Mouse (Mus musculus) liver, embryonic 13.5 days (tissue): ENCODE measurements at regions not wholly inside any gene's neighbourhood (a gene's known extent, or its start where the extent isn't known, plus 50 kb on each side); places are given as distances from the start of the nearest gene placed in this dataset.

ENCODE experiments used
- ATAC-seq: fragments of 200-750 bp; cut with Nextera tagmentation; 2 replicates; pipeline ENCODE4 v1.8.0; 2017; ENCODE audit warnings: low read depth, mild to moderate bottlenecking, moderate number of reproducible peaks, moderate library complexity
- DNase-seq: peaks from one replicate; pipeline ENCODE4 v3.0.0; 2022
- H3K27ac ChIP-seq: fragments of 300-500 bp; sonication (generic); 2 replicates; pipeline ENCODE4 v1.5.1; 2015; ENCODE audit warnings: moderate library complexity, mild to moderate bottlenecking, inconsistent platforms
- H3K27me3 ChIP-seq: fragments of 300-500 bp; sonication (generic); 2 replicates; pipeline ENCODE4 v1.6.1; 2015; ENCODE audit warnings: mild to moderate bottlenecking, inconsistent platforms
- H3K36me3 ChIP-seq: fragments of 300-500 bp; sonication (generic); 2 replicates; pipeline ENCODE4 v1.6.1; 2015; ENCODE audit warnings: mild to moderate bottlenecking, inconsistent platforms
- H3K4me1 ChIP-seq: fragments of 300-500 bp; sonication (generic); replicated peaks from 2 replicates; pipeline ENCODE4 v1.6.1; 2015; ENCODE audit warnings: inconsistent platforms
- H3K4me2 ChIP-seq: fragments of 300-500 bp; sonication (generic); 2 replicates; pipeline ENCODE4 v1.6.1; 2015; ENCODE audit warnings: inconsistent platforms, mild to moderate bottlenecking, moderate library complexity
- H3K4me3 ChIP-seq: fragments of 300-500 bp; sonication (generic); replicated peaks from 2 replicates; pipeline ENCODE4 v1.5.1; 2015; ENCODE audit warnings: mild to moderate bottlenecking, inconsistent platforms
- H3K9ac ChIP-seq: fragments of 300-500 bp; sonication (generic); 2 replicates; pipeline ENCODE4 v1.6.1; 2015; ENCODE audit warnings: mild to moderate bottlenecking, inconsistent platforms
- H3K9me3 ChIP-seq: fragments of 300-500 bp; sonication (generic); replicated peaks from 2 replicates; pipeline ENCODE4 v1.6.1; 2016; ENCODE audit warnings: inconsistent platforms
- WGBS: fragments of 180-500 bp; shearing (Covaris S2); methylation state at CpG from one replicate; pipeline ENCODE4 v1.1.7; 2015; ENCODE audit not compliant: insufficient replicate concordance; 5-methylcytosine and 5-hydroxymethylcytosine counted together

- Histone ChIP-seq H3K27ac (no peak overlapping the region), H3K4me3 (no peak overlapping the region), H3K9me3 (no peaks in the 10 kb centered on the region), H3K27me3 (no peaks in the 10 kb centered on the region), H3K4me1 (peaks cover 20% of the 10 kb centered on the region), H3K9ac (no peak overlapping the region), H3K36me3 (no peaks in the 10 kb centered on the region), H3K4me2 (no peak overlapping the region)
- no peak for ATAC-seq
- no peak for DNase-seq
- WGBS, result 40% methylated on average over 6 of the region's 6 CpGs
Observed at GRCm38 (mm10) chr12:110031326-110031725, 247.5 kb upstream of the Dio3 start.

DNA sequence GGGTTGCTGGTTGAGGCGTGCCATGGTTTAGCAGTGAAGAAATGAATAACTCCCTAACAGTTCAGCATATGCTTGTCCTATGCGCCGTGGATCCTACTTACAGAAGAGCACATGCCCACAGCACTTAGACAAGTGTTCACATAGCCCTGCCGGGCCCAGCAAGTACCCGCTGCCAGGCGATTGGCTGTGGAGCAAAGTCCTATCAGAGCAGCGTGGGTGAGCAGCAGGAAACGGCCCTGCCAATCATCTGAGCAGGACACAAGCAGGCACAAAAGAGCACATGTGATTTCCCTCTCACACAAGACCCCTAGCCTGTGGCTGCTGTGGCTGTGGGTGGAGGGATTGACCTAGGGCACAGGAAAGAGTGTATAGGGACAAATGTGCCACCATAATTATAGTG lies 243.7 kb upstream of the Dio3 start:
- DNase-seq, result no peak
- Histone ChIP-seq H3K4me1 (no peaks in the 10 kb centered on the region), H3K36me3 (no peaks in the 10 kb centered on the region), H3K4me2 (no peak overlapping the region), H3K27me3 (no peaks in the 10 kb centered on the region), H3K4me3 (no peak overlapping the region), H3K9ac (no peak overlapping the region), H3K27ac (no peak overlapping the region), H3K9me3 (no peaks in the 10 kb centered on the region)
- ATAC-seq, result no peak
- WGBS, result 58% methylated on average over 8 of the region's 8 CpGs

GRCm38 (mm10) chr12:110040682-110041081 lies 238.2 kb upstream of the Dio3 start:
- no peak overlapping the region for H3K27ac ChIP-seq

GRCm38 (mm10) chr12:110041782-110042181 lies 237.1 kb upstream of the Dio3 start:
- H3K36me3 ChIP-seq, result no peaks in the 10 kb centered on the region
- H3K27me3 ChIP-seq, result no peaks in the 10 kb centered on the region
- no peaks in the 10 kb centered on the region for H3K4me1 ChIP-seq
- H3K9ac ChIP-seq, result no peak overlapping the region
- DNase-seq (no peak), ATAC-seq (no peak)
- no peaks in the 10 kb centered on the region for H3K9me3 ChIP-seq
- 36% methylated on average over 3 of the region's 3 CpGs for WGBS
- no peak overlapping the region for H3K4me3 ChIP-seq
- H3K4me2 ChIP-seq, result no peak overlapping the region
- H3K27ac ChIP-seq, result no peak overlapping the region

More at GRCm38 (mm10) chr12:110040682-110041081, 238.2 kb upstream of the Dio3 start:
- no peak overlapping the region for H3K4me3 ChIP-seq
- no peaks in the 10 kb centered on the region for H3K9me3 ChIP-seq
- H3K36me3 ChIP-seq, result no peaks in the 10 kb centered on the region
- no peaks in the 10 kb centered on the region for H3K4me1 ChIP-seq
- ATAC-seq, result no peak
- H3K27me3 ChIP-seq, result no peaks in the 10 kb centered on the region
- no peak overlapping the region for H3K4me2 ChIP-seq
- 47% methylated on average over 15 of the region's 15 CpGs for WGBS
- no peak for DNase-seq
- H3K9ac ChIP-seq, result no peak overlapping the region

DNA sequence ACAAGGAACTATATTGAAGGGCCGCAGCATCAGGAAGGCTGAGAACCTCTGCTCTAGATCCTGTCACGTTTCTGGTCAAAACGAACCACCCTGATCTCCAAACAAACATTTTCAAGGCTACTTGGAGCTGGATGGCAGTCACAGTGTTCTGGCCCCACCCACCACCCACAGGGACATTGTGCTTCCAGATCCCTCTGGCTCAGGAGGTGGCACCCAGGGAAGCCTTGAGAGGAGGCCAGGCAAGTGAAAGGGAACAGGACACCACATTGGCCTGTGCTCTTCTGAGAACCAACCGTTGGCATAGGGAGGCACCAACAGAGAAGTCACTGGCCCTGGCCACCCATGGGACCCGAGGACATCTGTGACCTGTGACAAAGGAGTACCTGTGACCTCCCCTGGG lies 234.6 kb upstream of the Dio3 start:
- no peaks in the 10 kb centered on the region for H3K27me3 ChIP-seq
- H3K9ac ChIP-seq, result no peak overlapping the region
- H3K27ac ChIP-seq, result no peak overlapping the region
- ATAC-seq (no peak), DNase-seq (no peak)
- WGBS, result 45% methylated on average over 5 of the region's 5 CpGs
- H3K9me3 ChIP-seq, result no peaks in the 10 kb centered on the region
- H3K36me3 ChIP-seq, result no peaks in the 10 kb centered on the region
- no peak overlapping the region for H3K4me3 ChIP-seq
- no peak overlapping the region for H3K4me2 ChIP-seq
- no peaks in the 10 kb centered on the region for H3K4me1 ChIP-seq

DNA sequence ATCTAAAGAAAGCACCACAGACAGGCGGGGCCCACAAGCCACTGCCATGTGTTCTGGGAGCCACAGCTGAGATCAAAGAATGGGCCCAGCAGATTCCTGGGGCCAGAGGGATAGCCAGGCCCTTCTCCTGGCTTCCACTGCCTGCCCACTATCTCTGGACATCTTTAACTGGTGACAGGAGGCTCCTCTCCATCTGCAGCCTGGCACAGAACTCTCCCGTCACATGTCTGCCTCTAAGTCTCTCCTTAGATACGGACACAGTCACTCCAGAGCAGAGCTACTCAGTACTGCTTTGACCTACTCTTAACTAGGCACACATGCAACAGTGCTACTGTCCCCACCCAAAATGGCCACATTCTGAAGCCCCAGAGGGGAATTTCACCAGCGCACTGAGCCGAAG lies 234.1 kb upstream of the Dio3 start:
- Histone ChIP-seq H3K27ac (no peak overlapping the region), H3K4me3 (no peak overlapping the region), H3K9me3 (no peaks in the 10 kb centered on the region), H3K36me3 (no peaks in the 10 kb centered on the region), H3K4me1 (no peaks in the 10 kb centered on the region), H3K27me3 (no peaks in the 10 kb centered on the region), H3K9ac (no peak overlapping the region), H3K4me2 (no peak overlapping the region)
- WGBS, result 78% methylated on average over 5 of the region's 5 CpGs
- DNase-seq, result no peak
- ATAC-seq, result no peak

GRCm38 (mm10) chr12:110045770-110046330 lies 233.0 kb upstream of the Dio3 start:
- no peak overlapping the region for H3K27ac ChIP-seq
- no peak for DNase-seq
- no peak overlapping the region for H3K4me2 ChIP-seq
- no peaks in the 10 kb centered on the region for H3K36me3 ChIP-seq
- 61% methylated on average over 17 of the region's 17 CpGs for WGBS
- no peaks in the 10 kb centered on the region for H3K9me3 ChIP-seq
- H3K4me1 ChIP-seq, result no peaks in the 10 kb centered on the region
- H3K9ac ChIP-seq, result no peak overlapping the region
- H3K27me3 ChIP-seq, result no peaks in the 10 kb centered on the region
- ATAC-seq, result no peak
- H3K4me3 ChIP-seq, result no peak overlapping the region

- Histone ChIP-seq H3K4me2 (no peak overlapping the region), H3K9ac (no peak overlapping the region), H3K4me3 (no peak overlapping the region), H3K36me3 (no peaks in the 10 kb centered on the region), H3K27me3 (no peaks in the 10 kb centered on the region), H3K9me3 (no peaks in the 10 kb centered on the region), H3K4me1 (no peaks in the 10 kb centered on the region), H3K27ac (no peak overlapping the region)
- DNase-seq, result no peak
- ATAC-seq, result no peak
- 73% methylated on average over 9 of the region's 9 CpGs for WGBS
Observed at GRCm38 (mm10) chr12:110046613-110047012, 232.3 kb upstream of the Dio3 start.

GRCm38 (mm10) chr12:110047466-110048250 lies 231.2 kb upstream of the Dio3 start:
- Histone ChIP-seq H3K9me3 (no peaks in the 10 kb centered on the region), H3K4me2 (no peak overlapping the region), H3K4me3 (no peak overlapping the region), H3K27me3 (no peaks in the 10 kb centered on the region), H3K27ac (no peak overlapping the region), H3K9ac (no peak overlapping the region), H3K4me1 (no peaks in the 10 kb centered on the region), H3K36me3 (no peaks in the 10 kb centered on the region)
- WGBS, result 61% methylated on average over 16 of the region's 16 CpGs
- no peak for ATAC-seq
- no peak for DNase-seq

GRCm38 (mm10) chr12:110049154-110049736 lies 229.6 kb upstream of the Dio3 start:
- no peak overlapping the region for H3K4me3 ChIP-seq
- no peak overlapping the region for H3K9ac ChIP-seq
- WGBS, result 65% methylated on average over 10 of the region's 10 CpGs
- 0 out of 2 replicates have a peak, but pooled peaks cover 4% of the 10 kb centered on the region for H3K9me3 ChIP-seq
- H3K27ac ChIP-seq, result no peak overlapping the region
- no peak overlapping the region for H3K4me2 ChIP-seq
- H3K36me3 ChIP-seq, result no peaks in the 10 kb centered on the region
- H3K4me1 ChIP-seq, result no peaks in the 10 kb centered on the region
- ATAC-seq (no peak), DNase-seq (no peak)
- no peaks in the 10 kb centered on the region for H3K27me3 ChIP-seq

DNA sequence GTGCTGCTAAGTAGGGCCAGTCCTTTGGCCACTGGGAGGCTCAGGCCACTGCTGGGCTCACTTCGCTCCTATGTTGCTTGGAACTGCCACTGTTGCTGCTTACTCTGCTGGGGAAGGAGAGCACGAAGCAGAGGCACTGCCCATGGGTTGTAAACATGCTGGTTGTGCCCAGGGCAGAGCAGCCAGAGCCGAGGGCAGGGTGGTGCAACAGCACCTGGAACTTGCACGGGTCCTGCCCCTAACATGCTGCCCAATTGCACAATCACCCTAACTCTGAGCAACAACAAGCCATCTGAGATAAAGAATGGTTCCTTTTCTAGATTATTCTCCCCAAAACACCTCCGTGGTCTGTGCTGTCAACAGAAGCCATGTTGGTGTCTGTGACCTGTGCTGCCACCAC lies 219.5 kb upstream of the Dio3 start:
- ATAC-seq, result no peak

More for the DNA sequence above, 219.5 kb upstream of the Dio3 start:
- no peaks in the 10 kb centered on the region for H3K4me1 ChIP-seq
- DNase-seq, result no peak
- no peak overlapping the region for H3K9ac ChIP-seq
- 0 out of 2 replicates have a peak, but pooled peaks cover 3% of the 10 kb centered on the region for H3K9me3 ChIP-seq
- no peak overlapping the region for H3K27ac ChIP-seq
- 55% methylated on average over 5 of the region's 5 CpGs for WGBS
- H3K4me3 ChIP-seq, result no peak overlapping the region
- no peaks in the 10 kb centered on the region for H3K36me3 ChIP-seq
- H3K4me2 ChIP-seq, result no peak overlapping the region
- no peaks in the 10 kb centered on the region for H3K27me3 ChIP-seq
